Mouse (Mus musculus) hindbrain, embryonic 14.5 days (tissue): ENCODE data around the gene Rph3a. TPM values are rescaled to one million over a fixed set of nuclear protein-coding genes. Genes with fewer than 3 reads are reported as not detected.
"Not testable (repeated sequence)": the region's sequence is repeated elsewhere in the genome, so short reads cannot be mapped to it uniquely, and the experiment has no call there.

Experiments used
- ATAC-seq: fragments of 200-750 bp; cut with Nextera tagmentation; 2 replicates; pipeline ENCODE4 v1.8.0; 2017; ENCODE audit warnings: moderate number of reproducible peaks, mild to moderate bottlenecking, moderate TSS enrichment, moderate library complexity; ENCODE audit not compliant: low FRiP score
- DNase-seq: peaks from one replicate; pipeline ENCODE4 v3.0.0-alpha.2; 2015; ENCODE audit warnings: low spot score
- H3K27ac ChIP-seq: fragments of 300-500 bp; sonication (generic); 2 replicates; pipeline ENCODE4 v1.5.1; 2014; ENCODE audit warnings: mild to moderate bottlenecking, moderate library complexity
- H3K27me3 ChIP-seq: fragments of 300-500 bp; sonication (generic); 2 replicates; pipeline ENCODE4 v1.6.1; 2014; ENCODE audit warnings: mild to moderate bottlenecking, low read length, mixed read lengths; ENCODE audit not compliant: control insufficient read depth, insufficient read depth
- H3K36me3 ChIP-seq: fragments of 300-500 bp; sonication (generic); replicated peaks from 2 replicates; pipeline ENCODE4 v1.6.1; 2014; ENCODE audit not compliant: control insufficient read depth, insufficient read depth
- H3K4me1 ChIP-seq: fragments of 300-500 bp; sonication (generic); replicated peaks from 2 replicates; pipeline ENCODE4 v1.6.1; 2014; ENCODE audit warnings: antibody characterized with exemption, low read length, mixed read lengths; ENCODE audit not compliant: control insufficient read depth, insufficient read depth
- H3K4me2 ChIP-seq: fragments of 300-500 bp; sonication (generic); replicated peaks from 2 replicates; pipeline ENCODE4 v1.6.1; 2014; ENCODE audit warnings: mild to moderate bottlenecking, moderate library complexity
- H3K4me3 ChIP-seq: fragments of 300-500 bp; sonication (generic); replicated peaks from 2 replicates; pipeline ENCODE4 v1.5.1; 2014; ENCODE audit warnings: mild to moderate bottlenecking, low read length
- H3K9ac ChIP-seq: fragments of 300-500 bp; sonication (generic); 2 replicates; pipeline ENCODE4 v1.6.1; 2014
- H3K9me3 ChIP-seq: fragments of 300-500 bp; sonication (generic); 2 replicates; pipeline ENCODE4 v1.6.1; 2016; ENCODE audit warnings: low read length; ENCODE audit not compliant: control insufficient read depth
- WGBS: fragments of 180-500 bp; shearing (Covaris S2); extraction: QIAGEN DNeasy Blood & Tissue Kit; methylation state at CpG from one replicate; pipeline ENCODE4 v1.1.7; 2014; 5-methylcytosine and 5-hydroxymethylcytosine counted together
- polyA plus RNA-seq: library from polyadenylated mRNA; unstranded; fragments of >200 nt; fragmentation: Nextera tagmentation; extraction: Ambion mirVana; gene quantifications from 2 replicates; pipeline ENCODE4 v1.2.1, GENCODE M21; 2014

Gene Rph3a
- polyA plus RNA-seq, 1 experiment from 2014 or later = 28.6 TPM

DNA sequence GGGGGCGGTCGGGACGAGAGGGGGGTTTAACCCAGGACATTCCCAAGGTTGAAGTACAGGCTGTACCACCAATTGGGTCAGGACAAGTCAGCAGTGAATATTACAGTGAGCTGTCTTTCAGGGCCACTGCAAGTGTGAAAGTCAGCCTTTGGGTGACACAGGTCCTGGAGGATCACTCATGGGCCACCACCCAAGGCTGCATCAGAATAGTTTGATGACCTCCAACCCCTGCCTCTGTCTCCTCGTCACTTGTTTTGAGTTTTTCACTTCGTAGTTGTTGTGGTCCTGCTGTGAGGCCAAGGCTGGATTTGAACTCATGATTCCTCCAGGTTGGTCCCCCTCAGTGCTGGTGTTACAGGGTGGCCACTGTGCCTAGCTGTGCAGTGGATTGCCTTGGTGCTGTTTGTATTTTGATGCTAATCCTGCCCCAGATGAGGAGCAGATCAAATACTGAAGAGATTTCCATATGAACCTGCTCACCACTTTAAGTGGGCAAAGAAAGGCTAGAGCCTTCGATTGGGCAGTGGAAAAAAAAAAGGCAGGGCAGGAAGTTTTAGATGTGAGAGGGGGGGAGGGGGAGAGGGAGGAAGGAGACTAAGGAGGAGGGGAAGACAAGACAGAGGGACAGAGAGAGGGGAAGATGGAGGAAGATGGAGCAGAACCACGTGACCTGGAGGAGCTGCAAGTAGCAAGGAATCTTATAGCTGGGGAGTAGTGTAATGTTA lies 101.5 kb downstream of the Rph3a start:
- Histone ChIP-seq H3K4me2 (no peak overlapping the region), H3K9me3 (no peaks in the 10 kb centered on the region), H3K36me3 (no peaks in the 10 kb centered on the region), H3K27me3 (no peaks in the 10 kb centered on the region), H3K9ac (no peak overlapping the region), H3K4me1 (no peaks in the 10 kb centered on the region), H3K27ac (no peak overlapping the region), H3K4me3 (no peak overlapping the region)
- ATAC-seq (no peak), DNase-seq (no peak)
- 47% methylated on average over 7 of the region's 7 CpGs for WGBS

DNA sequence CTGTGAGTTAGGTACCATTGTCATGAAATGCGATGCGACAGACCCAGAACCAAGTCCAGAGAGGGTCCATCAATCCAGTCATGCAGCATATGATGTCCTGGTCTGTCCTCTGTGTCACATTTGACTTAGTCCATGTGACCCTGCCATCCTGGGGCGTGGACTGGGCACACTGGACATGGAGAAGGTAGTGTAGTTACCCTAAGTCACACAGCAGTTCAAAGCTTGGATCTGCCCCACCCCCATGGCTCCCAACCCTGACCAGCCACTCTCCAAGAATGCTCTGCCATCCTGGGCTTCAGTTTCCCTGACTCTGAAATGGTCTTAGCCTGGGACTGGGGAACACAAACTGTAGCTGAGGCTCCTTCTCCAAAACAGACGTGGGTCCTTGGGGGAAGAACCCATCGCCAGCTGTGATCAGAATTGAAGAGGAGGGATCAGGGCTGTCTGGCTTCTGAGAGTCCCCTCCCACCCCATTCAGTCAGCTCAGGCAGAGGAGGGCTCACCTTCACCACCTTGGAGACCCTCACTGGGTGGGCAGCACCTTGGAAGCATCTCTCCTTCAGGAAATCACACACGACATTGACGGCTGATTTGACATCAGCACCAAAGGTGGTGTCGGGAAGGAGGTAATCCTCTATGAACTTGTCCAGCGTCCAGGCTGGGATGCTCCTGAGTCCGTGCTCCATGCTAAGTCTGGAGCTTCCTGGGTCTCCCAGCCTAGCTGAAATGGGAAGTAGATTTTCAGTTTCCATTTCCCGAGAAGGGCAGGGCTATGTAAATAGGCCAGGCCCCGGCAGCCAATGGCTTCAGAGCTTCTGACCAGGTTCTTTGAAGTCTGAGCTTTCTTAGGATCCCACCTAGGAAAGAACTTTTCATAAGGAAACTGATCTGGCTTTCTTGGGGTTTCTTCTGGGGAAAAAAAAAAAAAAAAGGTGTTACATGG lies 102.8 kb downstream of the Rph3a start, which contains the start of gene Oas1a:
Gene Oas1a (minus strand): TSS at position 731 of the 943 bp plus-strand sequence.
- H3K27ac ChIP-seq, H3K36me3 ChIP-seq, H3K27me3 ChIP-seq, H3K4me3 ChIP-seq, ATAC-seq, DNase-seq, H3K4me2 ChIP-seq, H3K4me1 ChIP-seq, H3K9me3 ChIP-seq, H3K9ac ChIP-seq: not testable (repeated sequence)
- 37% methylated on average over 8 of the region's 12 CpGs for WGBS

DNA sequence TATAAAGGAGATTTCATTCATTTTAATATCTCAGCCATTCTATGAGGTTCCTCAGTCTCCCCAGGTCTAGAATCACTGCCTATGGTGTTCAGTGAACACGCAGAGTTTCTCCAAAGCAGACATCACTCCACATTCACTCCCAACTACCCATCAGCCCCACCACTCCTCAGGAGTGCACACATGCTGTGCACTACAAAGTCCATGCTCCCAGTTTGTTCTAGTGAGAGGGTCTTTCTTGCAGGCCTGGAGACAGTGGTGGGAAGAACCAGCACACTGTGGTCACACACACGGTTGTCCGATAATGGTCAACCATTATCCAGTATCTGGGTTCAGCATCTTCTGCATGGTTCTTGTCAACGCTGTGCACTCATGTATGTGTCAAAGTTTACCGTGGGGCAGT lies 107.8 kb downstream of the Rph3a start:
- ATAC-seq = no peak
- H3K36me3 ChIP-seq = no peaks in the 10 kb centered on the region
- H3K27me3 ChIP-seq = no peaks in the 10 kb centered on the region
- no peak overlapping the region for H3K27ac ChIP-seq
- H3K4me2 ChIP-seq = no peak overlapping the region
- no peak overlapping the region for H3K9ac ChIP-seq
- WGBS = 94% methylated on average over 5 of the region's 5 CpGs
- 0 out of 2 replicates have a peak, but pooled peaks cover 6% of the 10 kb centered on the region for H3K9me3 ChIP-seq
- H3K4me3 ChIP-seq = no peak overlapping the region
- no peak for DNase-seq
- no peaks in the 10 kb centered on the region for H3K4me1 ChIP-seq

DNA sequence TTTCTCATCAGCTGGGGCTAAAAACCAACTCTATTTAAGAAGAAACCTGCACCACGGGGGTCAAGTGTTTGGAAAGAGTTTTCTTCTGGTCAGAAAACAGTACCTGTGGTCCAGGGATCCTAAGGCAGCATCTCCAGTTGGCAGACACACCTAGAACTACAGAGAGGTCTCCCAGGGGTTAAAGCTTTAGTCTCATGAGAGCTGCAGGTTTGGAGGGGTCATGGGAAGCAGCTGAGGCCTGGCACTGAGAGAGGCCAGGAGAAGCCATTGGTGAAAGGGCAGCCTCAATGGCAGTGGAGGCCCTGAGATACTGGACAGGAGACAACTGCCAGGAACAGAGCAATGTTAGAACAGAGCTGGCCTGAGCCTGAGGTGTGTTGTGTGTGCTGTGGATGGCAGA lies 109.2 kb downstream of the Rph3a start:
- ATAC-seq (no peak), DNase-seq (no peak)
- Histone ChIP-seq H3K4me3 (no peak overlapping the region), H3K9me3 (0 out of 2 replicates have a peak, but pooled peaks cover 6% of the 10 kb centered on the region), H3K4me2 (no peak overlapping the region), H3K27ac (no peak overlapping the region), H3K9ac (no peak overlapping the region), H3K27me3 (no peaks in the 10 kb centered on the region), H3K4me1 (no peaks in the 10 kb centered on the region), H3K36me3 (no peaks in the 10 kb centered on the region)
- WGBS = 67% methylated on average over 1 of the region's 1 CpGs

- 0 out of 2 replicates have a peak, but pooled peaks cover 6% of the 10 kb centered on the region for H3K9me3 ChIP-seq
- no peak overlapping the region for H3K4me3 ChIP-seq
- no peak for DNase-seq
- H3K27me3 ChIP-seq = no peaks in the 10 kb centered on the region
- H3K27ac ChIP-seq = no peak overlapping the region
- no peaks in the 10 kb centered on the region for H3K4me1 ChIP-seq
- no peak for ATAC-seq
- H3K9ac ChIP-seq = no peak overlapping the region
- no peaks in the 10 kb centered on the region for H3K36me3 ChIP-seq
- H3K4me2 ChIP-seq = no peak overlapping the region
Measured at GRCm38 (mm10) chr5:120898726-120899125, 111.2 kb downstream of the Rph3a start.

DNA sequence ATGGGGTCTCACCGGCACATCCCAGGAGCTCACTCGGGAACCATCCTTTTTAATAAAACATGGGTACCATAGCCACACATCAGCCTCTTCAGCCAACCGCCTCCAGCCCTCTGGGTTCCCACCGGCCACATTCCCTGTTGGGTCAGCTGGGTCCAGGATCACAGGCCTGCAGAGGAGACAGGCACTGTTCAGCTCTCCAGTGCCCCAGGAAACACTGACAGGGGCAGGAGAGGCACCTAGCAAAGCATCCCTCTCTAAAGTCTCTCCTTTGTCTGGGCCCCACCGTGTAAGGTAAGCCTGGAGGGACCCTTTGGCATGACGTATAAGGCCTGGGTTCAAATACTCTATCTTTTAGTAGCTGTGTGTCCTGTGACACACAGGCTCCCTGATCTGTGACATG lies 111.6 kb downstream of the Rph3a start:
- H3K36me3 ChIP-seq = no peaks in the 10 kb centered on the region
- ATAC-seq (no peak), DNase-seq (no peak)
- no peak overlapping the region for H3K9ac ChIP-seq
- no peak overlapping the region for H3K4me2 ChIP-seq
- H3K4me3 ChIP-seq = no peak overlapping the region
- H3K4me1 ChIP-seq = no peaks in the 10 kb centered on the region
- 88% methylated on average over 6 of the region's 6 CpGs for WGBS
- no peak overlapping the region for H3K27ac ChIP-seq
- H3K27me3 ChIP-seq = no peaks in the 10 kb centered on the region
- 0 out of 2 replicates have a peak, but pooled peaks cover 6% of the 10 kb centered on the region for H3K9me3 ChIP-seq

GRCm38 (mm10) chr5:120895231-120895900 lies 114.5 kb downstream of the Rph3a start:
- no peaks in the 10 kb centered on the region for H3K27me3 ChIP-seq
- no peak overlapping the region for H3K4me3 ChIP-seq
- H3K4me1 ChIP-seq = no peaks in the 10 kb centered on the region
- ATAC-seq = no peak
- WGBS = 76% methylated on average over 11 of the region's 11 CpGs
- H3K9ac ChIP-seq = no peak overlapping the region
- H3K4me2 ChIP-seq = no peak overlapping the region
- DNase-seq = no peak
- 0 out of 2 replicates have a peak, but pooled peaks cover 5% of the 10 kb centered on the region for H3K9me3 ChIP-seq
- no peaks in the 10 kb centered on the region for H3K36me3 ChIP-seq
- H3K27ac ChIP-seq = no peak overlapping the region

GRCm38 (mm10) chr5:120894692-120895091 lies 115.2 kb downstream of the Rph3a start:
- not testable (repeated sequence) for H3K27me3 ChIP-seq, H3K9me3 ChIP-seq, H3K4me2 ChIP-seq, ATAC-seq, H3K36me3 ChIP-seq, H3K4me1 ChIP-seq, H3K9ac ChIP-seq, H3K4me3 ChIP-seq, DNase-seq, H3K27ac ChIP-seq
- 85% methylated on average over 2 of the region's 2 CpGs for WGBS

GRCm38 (mm10) chr5:120893866-120894265 lies 116.0 kb downstream of the Rph3a start:
- not testable (repeated sequence) for H3K27me3 ChIP-seq, H3K9ac ChIP-seq, H3K4me3 ChIP-seq, H3K36me3 ChIP-seq, H3K27ac ChIP-seq, DNase-seq, H3K4me1 ChIP-seq, ATAC-seq, H3K9me3 ChIP-seq, H3K4me2 ChIP-seq
- WGBS = 98% methylated on average over 4 of the region's 4 CpGs
